Mouse (Mus musculus) adrenal gland, postnatal 36 days (tissue): ENCODE results near the gene Slc9a3r2. TPM values are rescaled to one million over a fixed set of nuclear protein-coding genes. Genes with fewer than 3 reads are reported as not detected.

Source experiments
- DNase-seq, 2 experiments: peaks; one replicate each; pipeline ENCODE4 v3.0.0; 2021; ENCODE audit warnings: mixed read lengths in 1 of 2
- long read RNA-seq, 2 experiments: library from polyadenylated mRNA; stranded (forward); transcript quantifications; one replicate each; pipeline ENCODE4 v2.0.0; 2021; ENCODE audit warnings: borderline sequencing depth in 2 of 2
- total RNA-seq, 2 experiments: library from RNA; stranded (reverse); gene quantifications; 2 replicates each; pipeline ENCODE4 v1.2.3; 2021

Slc9a3r2 gene
- 10 to 100 TPM; 48.0 to 88.5 TPM for total RNA-seq
- long read RNA-seq, experiment 1, transcript Slc9a3r2-203 (6 exons, 1,840 nt) = minor isoform, 6 of 128 reads
- long read RNA-seq, experiment 1, transcript Slc9a3r2-201 (7 exons, 2,136 nt) = major isoform, 80 of 128 reads
- long read RNA-seq, experiment 1, transcript Slc9a3r2-202 (6 exons, 1,717 nt) = minor isoform, 16 of 128 reads
- long read RNA-seq, experiment 1, partial matches to known transcripts = 7 of 128 reads
- long read RNA-seq, experiment 1, other reads (novel, unspliced or antisense) = 18 of 128 reads
- long read RNA-seq, experiment 2, transcript Slc9a3r2-202 (6 exons, 1,717 nt) = minor isoform, 11 of 55 reads
- long read RNA-seq, experiment 2, transcript Slc9a3r2-201 (7 exons, 2,136 nt) = major isoform, 27 of 55 reads
- long read RNA-seq, experiment 2, partial matches to known transcripts = 1 of 55 reads
- long read RNA-seq, experiment 2, other reads (novel, unspliced or antisense) = 12 of 55 reads

- DNase-seq = peak; percentile 79 to 86
Measured at GRCm38 (mm10) chr17:24650070-24650616, at the start of gene Slc9a3r2. Gene Slc9a3r2, minus strand, starts transcription at chr17:24650327.

- DNase-seq = no peak
Measured at GRCm38 (mm10) chr17:24699473-24699872, 49.3 kb upstream of the Slc9a3r2 start.

GRCm38 (mm10) chr17:24698715-24699114 lies 48.6 kb upstream of the Slc9a3r2 start:
- no peak for DNase-seq

- no peak for DNase-seq
Measured at GRCm38 (mm10) chr17:24697985-24698384, 47.9 kb upstream of the Slc9a3r2 start.

GRCm38 (mm10) chr17:24696011-24696697 lies 46.0 kb upstream of the Slc9a3r2 start, which contains the start of the genes Gfer and Noxo1:
Gene Gfer, minus strand, starts transcription at chr17:24696156.
Gene Noxo1, plus strand, starts transcription at chr17:24696234.
- DNase-seq = peak; percentile 95 to 97

- no peak for DNase-seq
Measured at GRCm38 (mm10) chr17:24695326-24696010, 45.3 kb upstream of the Slc9a3r2 start.

- DNase-seq = no peak
Measured at GRCm38 (mm10) chr17:24692385-24692784, 42.3 kb upstream of the Slc9a3r2 start.

- peak in 1 of 2 experiments; percentile 17 for DNase-seq
Measured at GRCm38 (mm10) chr17:24689251-24690081, 39.3 kb upstream of the Slc9a3r2 start, which contains the start of gene Syngr3. Gene Syngr3, minus strand, starts transcription at chr17:24689955.

- no peak for DNase-seq
Measured at GRCm38 (mm10) chr17:24687599-24687998, 37.5 kb upstream of the Slc9a3r2 start.

- peak; percentile 76 to 81 for DNase-seq
Measured at GRCm38 (mm10) chr17:24687146-24687595, 37.0 kb upstream of the Slc9a3r2 start.

- DNase-seq = peak; percentile 42 to 67
Measured at GRCm38 (mm10) chr17:24686514-24686913, 36.4 kb upstream of the Slc9a3r2 start.

GRCm38 (mm10) chr17:24677500-24678080 lies 27.5 kb upstream of the Slc9a3r2 start:
- no peak for DNase-seq

GRCm38 (mm10) chr17:24676877-24677276 lies 26.8 kb upstream of the Slc9a3r2 start:
- DNase-seq = no peak

GRCm38 (mm10) chr17:24676187-24676586 lies 26.1 kb upstream of the Slc9a3r2 start:
- DNase-seq = peak; percentile 40 to 72

- no peak for DNase-seq
Measured at GRCm38 (mm10) chr17:24674277-24674676, 24.1 kb upstream of the Slc9a3r2 start.

- DNase-seq = peak; percentile 81 to 82
Measured at GRCm38 (mm10) chr17:24672141-24672540, 22.0 kb upstream of the Slc9a3r2 start.

GRCm38 (mm10) chr17:24671346-24671745 lies 21.2 kb upstream of the Slc9a3r2 start:
- DNase-seq = no peak

GRCm38 (mm10) chr17:24670246-24670844 lies 20.2 kb upstream of the Slc9a3r2 start:
- DNase-seq = no peak

- peak; percentile 98 to 99 for DNase-seq
Measured at GRCm38 (mm10) chr17:24669545-24670245, 19.6 kb upstream of the Slc9a3r2 start, which contains the start of gene Zfp598. Gene Zfp598, plus strand, starts transcription at chr17:24669687.
